Mouse (Mus musculus): ENCODE data around the gene Gm3460. TPM values are rescaled to one million over a fixed set of nuclear protein-coding genes. Genes with fewer than 3 reads are reported as not detected.

Gm3460 gene
- not detected for polyA plus RNA-seq (2014; fragmentation: Illumina TruSeq; extraction: RNeasy Lipid Tissue Mini Kit (QIAGEN cat#74804); ENCODE audit: insufficient read depth, low read depth, low replicate concordance)

DNA sequence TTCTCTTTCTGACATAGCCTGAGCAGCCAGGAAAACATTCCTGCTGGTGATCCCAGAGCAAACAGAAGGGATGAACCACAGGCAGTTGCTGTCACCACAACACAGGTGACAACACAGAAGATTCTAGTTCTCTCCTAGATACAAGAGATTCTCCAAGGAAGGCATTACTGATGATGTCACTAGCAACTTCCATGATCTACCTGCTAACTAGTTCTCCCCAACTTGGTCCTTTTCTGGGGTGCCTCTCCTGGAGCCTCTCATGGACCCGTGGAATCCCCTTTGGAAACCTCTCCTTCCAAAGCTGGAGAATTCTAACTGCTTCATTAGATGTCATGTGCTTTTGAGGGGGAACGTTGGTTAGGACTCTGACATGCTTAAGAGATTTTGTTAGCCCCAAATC, at the start of gene Gm3460:
Gene Gm3460, minus strand, starts transcription at position 101 of the 400 bp plus-strand sequence.

GRCm38 (mm10) chr14:6590513-6590912, 31.7 kb downstream of the Gm3460 start, which contains the start of gene Gm3629:
Gene Gm3629 (minus strand): TSS chr14:6590613.

Other genes with a start within 250 kb of the Gm3460 start
- gene Gm16440, start 232.1 kb downstream of the Gm3460 start, polyA plus RNA-seq (2014; fragmentation: Illumina TruSeq; extraction: RNeasy Lipid Tissue Mini Kit (QIAGEN cat#74804); ENCODE audit: insufficient read depth, low read depth, low replicate concordance) = not detected
- not detected for gene Gm3591, start 209.9 kb downstream of the Gm3460 start, polyA plus RNA-seq (2014; fragmentation: Illumina TruSeq; extraction: RNeasy Lipid Tissue Mini Kit (QIAGEN cat#74804); ENCODE audit: insufficient read depth, low read depth, low replicate concordance)
- not detected for gene Gm3594, start 177.8 kb downstream of the Gm3460 start, polyA plus RNA-seq (2014; fragmentation: Illumina TruSeq; extraction: RNeasy Lipid Tissue Mini Kit (QIAGEN cat#74804); ENCODE audit: insufficient read depth, low read depth, low replicate concordance)
- not detected for gene Gm8356, start 85.1 kb downstream of the Gm3460 start, polyA plus RNA-seq (2014; fragmentation: Illumina TruSeq; extraction: RNeasy Lipid Tissue Mini Kit (QIAGEN cat#74804); ENCODE audit: insufficient read depth, low read depth, low replicate concordance)
- not detected for gene Gm3629, start 31.8 kb downstream of the Gm3460 start, polyA plus RNA-seq (2014; fragmentation: Illumina TruSeq; extraction: RNeasy Lipid Tissue Mini Kit (QIAGEN cat#74804); ENCODE audit: insufficient read depth, low read depth, low replicate concordance)
- not detected for gene Gm10251, start 61.8 kb upstream of the Gm3460 start, polyA plus RNA-seq (2014; fragmentation: Illumina TruSeq; extraction: RNeasy Lipid Tissue Mini Kit (QIAGEN cat#74804); ENCODE audit: insufficient read depth, low read depth, low replicate concordance)
- not detected for gene Gm8050, start 97.8 kb upstream of the Gm3460 start, polyA plus RNA-seq (2014; fragmentation: Illumina TruSeq; extraction: RNeasy Lipid Tissue Mini Kit (QIAGEN cat#74804); ENCODE audit: insufficient read depth, low read depth, low replicate concordance)
- gene Gm3636, start 119.9 kb upstream of the Gm3460 start, polyA plus RNA-seq (2014; fragmentation: Illumina TruSeq; extraction: RNeasy Lipid Tissue Mini Kit (QIAGEN cat#74804); ENCODE audit: insufficient read depth, low read depth, low replicate concordance) = 0.85 TPM
- gene Gm8362, start 152.0 kb upstream of the Gm3460 start, polyA plus RNA-seq (2014; fragmentation: Illumina TruSeq; extraction: RNeasy Lipid Tissue Mini Kit (QIAGEN cat#74804); ENCODE audit: insufficient read depth, low read depth, low replicate concordance) = not detected
- not detected for gene Gm3642, start 217.9 kb upstream of the Gm3460 start, polyA plus RNA-seq (2014; fragmentation: Illumina TruSeq; extraction: RNeasy Lipid Tissue Mini Kit (QIAGEN cat#74804); ENCODE audit: insufficient read depth, low read depth, low replicate concordance)

All from lung, adult 10 weeks (tissue).